Mouse (Mus musculus) liver, embryonic 16.5 days (tissue): ENCODE measurements at regions not wholly inside any gene's neighbourhood (a gene's known extent, or its start where the extent isn't known, plus 50 kb on each side); places are given as distances from the start of the nearest gene placed in this dataset.

Experiments
- ATAC-seq: fragments of 200-750 bp; cut with Nextera tagmentation; 2 replicates; pipeline ENCODE4 v1.8.0; 2017; ENCODE audit warnings: low read depth, mild to moderate bottlenecking, moderate number of reproducible peaks, moderate library complexity
- H3K27ac ChIP-seq: fragments of 300-500 bp; sonication (generic); 2 replicates; pipeline ENCODE4 v1.5.1; 2014; ENCODE audit warnings: mild to moderate bottlenecking, low read length
- H3K27me3 ChIP-seq: fragments of 300-500 bp; sonication (generic); 2 replicates; pipeline ENCODE4 v1.6.1; 2014; ENCODE audit warnings: low read depth, low read length, mixed read lengths; ENCODE audit not compliant: control insufficient read depth, insufficient read depth
- H3K36me3 ChIP-seq: fragments of 300-500 bp; sonication (generic); 2 replicates; pipeline ENCODE4 v1.6.1; 2014; ENCODE audit warnings: mild to moderate bottlenecking; ENCODE audit not compliant: control insufficient read depth, insufficient read depth
- H3K4me1 ChIP-seq: fragments of 300-500 bp; sonication (generic); 2 replicates; pipeline ENCODE4 v1.6.1; 2014; ENCODE audit warnings: low read depth, low read length, mixed read lengths; ENCODE audit not compliant: control insufficient read depth
- H3K4me2 ChIP-seq: fragments of 300-500 bp; sonication (generic); 2 replicates; pipeline ENCODE4 v1.6.1; 2014; ENCODE audit warnings: low read depth, low read length, mixed read lengths
- H3K4me3 ChIP-seq: fragments of 300-500 bp; sonication (generic); 2 replicates; pipeline ENCODE4 v1.5.1; 2014; ENCODE audit warnings: low read depth, mild to moderate bottlenecking, low read length
- H3K9ac ChIP-seq: fragments of 300-500 bp; sonication (generic); 2 replicates; pipeline ENCODE4 v1.6.1; 2014; ENCODE audit warnings: low read depth, low read length
- H3K9me3 ChIP-seq: fragments of 300-500 bp; sonication (generic); replicated peaks from 2 replicates; pipeline ENCODE4 v1.6.1; 2016; ENCODE audit warnings: low read length; ENCODE audit not compliant: control insufficient read depth
- WGBS: fragments of 180-500 bp; shearing (Covaris S2); extraction: QIAGEN DNeasy Blood & Tissue Kit; methylation state at CpG from one replicate; pipeline ENCODE4 v1.1.7; 2014; ENCODE audit not compliant: insufficient replicate concordance; 5-methylcytosine and 5-hydroxymethylcytosine counted together

- 49% methylated on average over 2 of the region's 2 CpGs for WGBS
- no peak for ATAC-seq
- no peaks in the 10 kb centered on the region for H3K27me3 ChIP-seq
- H3K4me3 ChIP-seq = no peak overlapping the region
- no peaks in the 10 kb centered on the region for H3K9me3 ChIP-seq
- no peak overlapping the region for H3K4me2 ChIP-seq
- no peaks in the 10 kb centered on the region for H3K36me3 ChIP-seq
- H3K4me1 ChIP-seq = no peaks in the 10 kb centered on the region
- H3K27ac ChIP-seq = no peak overlapping the region
- no peak overlapping the region for H3K9ac ChIP-seq
Measured at GRCm38 (mm10) chr1:189063699-189064098, 56.1 kb upstream of the Kctd3 start.

- Histone ChIP-seq H3K27me3 (no peaks in the 10 kb centered on the region), H3K9me3 (no peaks in the 10 kb centered on the region), H3K4me1 (no peaks in the 10 kb centered on the region), H3K9ac (no peak overlapping the region), H3K4me3 (no peak overlapping the region), H3K27ac (no peak overlapping the region), H3K4me2 (no peak overlapping the region), H3K36me3 (no peaks in the 10 kb centered on the region)
- ATAC-seq = no peak
- WGBS = 55% methylated on average over 7 of the region's 7 CpGs
Measured at GRCm38 (mm10) chr1:189063209-189063608, 55.6 kb upstream of the Kctd3 start.
